Comparison of ENCODE assay signal across 8 mouse cellular contexts in genomic region chr2:163644575-163645385, GRCm38 (mm10). TPM values are rescaled to one million over a fixed set of nuclear protein-coding genes. Genes with fewer than 3 reads are reported as not detected.
DNase-seq lines count a peak whose midpoint lies in the region; ATAC-seq and TF ChIP-seq lines count a peak whose summit lies in the region.

Gene Serinc3 (minus strand): TSS chr2:163645131.

- no peaks in the 10 kb centered on the region for H3K9me3 ChIP-seq in CH12.LX (replicated peaks; ENCODE audit: low read length)
- H3K9me3 ChIP-seq in forebrain, embryonic 12.5 days, result no peaks in the 10 kb centered on the region
- no peaks in the 10 kb centered on the region for H3K9me3 ChIP-seq in heart, postnatal 0 days (replicated peaks; ENCODE audit: control insufficient read depth, low read length)
- H3K9me3 ChIP-seq in liver, embryonic 16.5 days (replicated peaks; ENCODE audit: control insufficient read depth, low read length), result no peaks in the 10 kb centered on the region
- 0 out of 2 replicates have a peak, but pooled peaks cover 4% of the 10 kb centered on the region for H3K9me3 ChIP-seq in neural tube, embryonic 13.5 days

- no peaks in the 10 kb centered on the region for H3K27me3 ChIP-seq in CH12.LX (replicated peaks)
- no peaks in the 10 kb centered on the region for H3K27me3 ChIP-seq in forebrain, embryonic 12.5 days
- H3K27me3 ChIP-seq in heart, postnatal 0 days (ENCODE audit: control insufficient read depth, insufficient read depth, low read length), result no peaks in the 10 kb centered on the region
- H3K27me3 ChIP-seq in liver, embryonic 16.5 days (ENCODE audit: control insufficient read depth, insufficient read depth, low read depth, low read length), result no peaks in the 10 kb centered on the region
- no peaks in the 10 kb centered on the region for H3K27me3 ChIP-seq in neural tube, embryonic 13.5 days
- H3K27me3 ChIP-seq in testis, adult 2 months (ENCODE audit: control insufficient read depth, insufficient read depth, low read length), result no peaks in the 10 kb centered on the region

- peak; percentile 98 for DNase-seq in CH12.LX (ENCODE audit: extremely low read depth)
- peak; percentile 99 for DNase-seq in c-Kit-positive CD71-positive TER-119-negative erythroid progenitor cells, embryonic 14.5 days (ENCODE audit: low read depth)
- peak; percentile 97 for DNase-seq in heart, postnatal 0 days (ENCODE audit: low spot score)
- peak; percentile 99 for DNase-seq in kidney, postnatal 4 days

- ATAC-seq in forebrain, embryonic 12.5 days (ENCODE audit: low FRiP score), result peak; percentile 98
- ATAC-seq in heart, postnatal 0 days (ENCODE audit: insufficient read depth, low read depth), result peak; percentile 96
- ATAC-seq in liver, embryonic 16.5 days (ENCODE audit: low read depth), result peak; percentile 83
- ATAC-seq in neural tube, embryonic 13.5 days (ENCODE audit: low read depth), result peak; percentile 97

- in situ Hi-C loops in CH12.LX (cut with MboI; ENCODE audit: low pct_ligation_motif_present, low pct_unique_long_range_greater_than_20kb, low sequenced_read_pairs), result loop anchor here (5.0 kb wide), 1 partner anchor 73 kb away; no protein-coding TSS in a partner anchor

- H3K36me3 ChIP-seq in CH12.LX (replicated peaks in 1 of 2; ENCODE audit: control insufficient read depth in 1 of 2, insufficient read depth in 1 of 2, low read length in 1 of 2), result peaks cover 14 to 19% of the 10 kb centered on the region in 2 experiments
- H3K36me3 ChIP-seq in forebrain, embryonic 12.5 days (replicated peaks), result no peaks in the 10 kb centered on the region
- no peaks in the 10 kb centered on the region for H3K36me3 ChIP-seq in heart, postnatal 0 days (replicated peaks; ENCODE audit: control insufficient read depth, insufficient read depth, low read length)
- peaks cover 24% of the 10 kb centered on the region for H3K36me3 ChIP-seq in liver, embryonic 16.5 days (ENCODE audit: control insufficient read depth, insufficient read depth)
- H3K36me3 ChIP-seq in neural tube, embryonic 13.5 days, result 0 out of 2 replicates have a peak, but pooled peaks cover 6% of the 10 kb centered on the region
- H3K36me3 ChIP-seq in testis, adult 2 months (ENCODE audit: control insufficient read depth, insufficient read depth, low read length), result no peaks in the 10 kb centered on the region

- dilution Hi-C loops in CH12.LX (cut with MboI; ENCODE audit: extremely low pct_ligation_motif_present, extremely low pct_unique_long_range_greater_than_20kb, low sequenced_read_pairs), result no loop called here

- peak within 1 kb of the TSS; percentile 98 for H3K27ac ChIP-seq in CH12.LX (ENCODE audit: insufficient read depth, low read depth)
- peak within 1 kb of the TSS; percentile 98 for H3K27ac ChIP-seq in forebrain, embryonic 12.5 days
- peak within 1 kb of the TSS; percentile 95 for H3K27ac ChIP-seq in heart, postnatal 0 days (ENCODE audit: low read depth)
- peak within 1 kb of the TSS; percentile 100 for H3K27ac ChIP-seq in liver, embryonic 16.5 days (ENCODE audit: low read length)
- peak within 1 kb of the TSS; percentile 99 for H3K27ac ChIP-seq in neural tube, embryonic 13.5 days (replicated peaks)
- peak within 1 kb of the TSS; percentile 98 for H3K27ac ChIP-seq in testis, adult 2 months (ENCODE audit: control insufficient read depth, insufficient read depth, low read depth, low read length)

- H3K4me3 ChIP-seq in CH12.LX (replicated peaks in 1 of 3; ENCODE audit: low read depth in 2 of 3, low read length in 2 of 3, poor library complexity in 1 of 3), result peak within 1 kb of the TSS; percentile 71 to 77 (median 75)
- H3K4me3 ChIP-seq in forebrain, embryonic 12.5 days (replicated peaks), result peak within 1 kb of the TSS; percentile 73
- H3K4me3 ChIP-seq in heart, postnatal 0 days (ENCODE audit: low read depth, low read length), result peak within 1 kb of the TSS; percentile 66
- H3K4me3 ChIP-seq in liver, embryonic 16.5 days (ENCODE audit: low read depth, low read length), result peak within 1 kb of the TSS; percentile 100
- peak within 1 kb of the TSS; percentile 93 for H3K4me3 ChIP-seq in neural tube, embryonic 13.5 days
- H3K4me3 ChIP-seq in testis, adult 2 months (ENCODE audit: control insufficient read depth, low read depth, low read length), result peak within 1 kb of the TSS; percentile 99

- TF ChIP-seq RAD21 in CH12.LX (IDR thresholded peaks at IDR 0.05; ENCODE audit: low read depth, low read length), result peak; percentile 68

- WGBS in forebrain, embryonic 12.5 days, result under 1% methylated on average over 72 of the region's 74 CpGs
- WGBS in heart, postnatal 0 days, result under 1% methylated on average over 74 of the region's 74 CpGs
- under 1% methylated on average over 74 of the region's 74 CpGs for WGBS in liver, embryonic 16.5 days (ENCODE audit: insufficient replicate concordance)
- under 1% methylated on average over 66 of the region's 74 CpGs for WGBS in neural tube, embryonic 13.5 days

- peak; percentile 21; the same call in 1 of the 2 replicates for TF ChIP-seq EP300 in CH12.LX (IDR thresholded peaks at IDR 0.05; ENCODE audit: low read length)
- TF ChIP-seq EP300 in heart, postnatal 0 days (IDR thresholded peaks at IDR 0.05; ENCODE audit: low read depth), result peak; percentile 93

- H3K4me2 ChIP-seq in CH12.LX (ENCODE audit: insufficient read depth, low read depth, poor library complexity, severe bottlenecking), result peak within 1 kb of the TSS; percentile 92
- peak within 1 kb of the TSS; percentile 61 for H3K4me2 ChIP-seq in forebrain, embryonic 12.5 days
- H3K4me2 ChIP-seq in heart, postnatal 0 days (ENCODE audit: low read depth, low read length), result peak within 1 kb of the TSS; percentile 58
- peak within 1 kb of the TSS; percentile 77 for H3K4me2 ChIP-seq in liver, embryonic 16.5 days (ENCODE audit: low read depth, low read length)
- H3K4me2 ChIP-seq in neural tube, embryonic 13.5 days, result peak within 1 kb of the TSS; percentile 70

- H3K9ac ChIP-seq in CH12.LX (ENCODE audit: insufficient read depth, low read depth), result peak within 1 kb of the TSS; percentile 97
- peak within 1 kb of the TSS; percentile 85 for H3K9ac ChIP-seq in forebrain, embryonic 12.5 days
- H3K9ac ChIP-seq in heart, postnatal 0 days (replicated peaks; ENCODE audit: low read depth, low read length), result peak within 1 kb of the TSS; percentile 76
- H3K9ac ChIP-seq in liver, embryonic 16.5 days (ENCODE audit: low read depth, low read length), result peak within 1 kb of the TSS; percentile 100
- H3K9ac ChIP-seq in neural tube, embryonic 13.5 days, result peak within 1 kb of the TSS; percentile 97

- peaks cover 3 to 31% of the 10 kb centered on the region in 2 experiments for H3K4me1 ChIP-seq in CH12.LX (ENCODE audit: control insufficient read depth in 1 of 2, insufficient read depth in 2 of 2)
- peaks cover 22% of the 10 kb centered on the region for H3K4me1 ChIP-seq in forebrain, embryonic 12.5 days
- peaks cover 41% of the 10 kb centered on the region for H3K4me1 ChIP-seq in heart, postnatal 0 days (ENCODE audit: control insufficient read depth, insufficient read depth)
- peaks cover 35% of the 10 kb centered on the region for H3K4me1 ChIP-seq in liver, embryonic 16.5 days (ENCODE audit: control insufficient read depth, low read depth, low read length)
- peaks cover 40% of the 10 kb centered on the region for H3K4me1 ChIP-seq in neural tube, embryonic 13.5 days (replicated peaks)
- H3K4me1 ChIP-seq in testis, adult 2 months (ENCODE audit: control insufficient read depth, insufficient read depth, low read length), result peaks cover 15% of the 10 kb centered on the region

- peaks cover 45% of the 10 kb centered on the region for H3K79me2 ChIP-seq in CH12.LX (replicated peaks; ENCODE audit: control insufficient read depth, extremely low read depth, insufficient read depth, poor library complexity, severe bottlenecking)

- TF ChIP-seq POLR2A in CH12.LX (IDR thresholded peaks at IDR 0.05; ENCODE audit: low read depth, low read length), result peak; percentile 98
- TF ChIP-seq POLR2A in testis, adult 2 months (IDR thresholded peaks at IDR 0.05; ENCODE audit: control insufficient read depth, low read depth, low read length), result peak; percentile 99

- peak in 1 of 2 experiments; percentile 66; a peak in 2 of 4 replicates for TF ChIP-seq CTCF in CH12.LX (conservative IDR thresholded peaks at IDR 0.05 in 1 of 2, IDR thresholded peaks at IDR 0.05 in 1 of 2; ENCODE audit: low read depth in 2 of 2, low read length in 2 of 2)
- peak; percentile 47 for TF ChIP-seq CTCF in heart, postnatal 0 days (IDR thresholded peaks at IDR 0.05; ENCODE audit: low read depth)
- TF ChIP-seq CTCF in testis, adult 2 months (IDR thresholded peaks at IDR 0.05; ENCODE audit: control insufficient read depth, insufficient read depth, insufficient replicate concordance, low read depth, low read length), result peak; percentile 45; the same call in 1 of the 2 replicates

TF ChIP-seq in CH12.LX, 34 proteins besides CTCF, POLR2A, EP300 and RAD21 (continues in another document):
- peak; percentile 92 for TF ChIP-seq POLR2AphosphoS2 (IDR thresholded peaks at IDR 0.05; ENCODE audit: low read depth, low read length)
- peak; percentile 91 for TF ChIP-seq SIN3A (IDR thresholded peaks at IDR 0.05; ENCODE audit: low read length)
- TF ChIP-seq TBP (conservative IDR thresholded peaks at IDR 0.05; ENCODE audit: low read depth, low read length), result peak; percentile 95
- peak; percentile 98 for TF ChIP-seq TCF12 (IDR thresholded peaks at IDR 0.05; ENCODE audit: low read depth, low read length)
- TF ChIP-seq ZC3H11A (IDR thresholded peaks at IDR 0.05; ENCODE audit: low read depth, low read length), result no peak
- peak; percentile 21; the same call in 1 of the 2 replicates for TF ChIP-seq BHLHE40 (IDR thresholded peaks at IDR 0.05; ENCODE audit: low read depth, low read length)
- peak; percentile 95; the same call in 1 of the 2 replicates for TF ChIP-seq CHD1 (IDR thresholded peaks at IDR 0.05; ENCODE audit: low read depth, low read length)
- TF ChIP-seq MAZ (IDR thresholded peaks at IDR 0.05; ENCODE audit: low read depth, low read length), result peak; percentile 90
- no peak for TF ChIP-seq USF2 (conservative IDR thresholded peaks at IDR 0.05; ENCODE audit: low read depth, low read length)
- no peak for TF ChIP-seq PAX5 (IDR thresholded peaks at IDR 0.05; ENCODE audit: low read length)
- TF ChIP-seq USF1 (IDR thresholded peaks at IDR 0.05; ENCODE audit: low read depth, low read length), result no peak
- TF ChIP-seq MYC (IDR thresholded peaks at IDR 0.05; ENCODE audit: low read depth, low read length), result peak; percentile 85; the same call in 1 of the 2 replicates

RNA-seq across cellular contexts. Expression of gene Serinc3, which starts in this region (rescaled TPM):
- 345 and 358 TPM in 2 replicates for total RNA-seq in CH12.LX (2012; rRNA removed)
- total RNA-seq in CH12.LX (2014; rRNA removed), result 411 and 467 TPM in 2 replicates
- polyA plus RNA-seq in CH12.LX (2012; ENCODE audit: insufficient read length, low read depth), result 493 and 611 TPM in 2 replicates
- 32.1 and 36.1 TPM in 2 replicates for polyA plus RNA-seq in forebrain, embryonic 12.5 days (2016; fragmentation: Nextera tagmentation; extraction: Ambion mirVana)
- total RNA-seq in heart, postnatal 0 days (2014; rRNA removed; ENCODE audit: low replicate concordance), result 181 and 193 TPM in 2 replicates
- 61.3 and 62.4 TPM in 2 replicates for polyA plus RNA-seq in heart, postnatal 0 days (2015; fragmentation: Nextera tagmentation; extraction: Ambion mirVana)
- 138 and 149 TPM in 2 replicates for polyA plus RNA-seq in liver, embryonic 16.5 days (2015; fragmentation: Nextera tagmentation; extraction: Ambion mirVana)
- polyA plus RNA-seq in neural tube, embryonic 13.5 days (2015; fragmentation: Nextera tagmentation; extraction: Ambion mirVana), result 36.8 and 39.1 TPM in 2 replicates
- polyA plus RNA-seq in testis, adult 2 months (2012; rRNA removed), result 208 and 270 TPM in 2 replicates

Comparison
In these comparisons a context has a peak if more than half of its experiments do, and no peak if none do; other contexts are left out.
1. Peak in every context shown above with its lines: DNase-seq, ATAC-seq, H3K4me3 ChIP-seq and H3K27ac ChIP-seq.